Mouse (Mus musculus) erythroblast, embryonic 14.5 days (primary cell): ENCODE measurements around the gene Cd180.

Source experiments
- GATA1 ChIP-seq: IDR thresholded peaks from 2 replicates; pipeline ENCODE4 v1.6.1; 2012; ENCODE audit warnings: low read length, inconsistent platforms, mixed read lengths
- TAL1 ChIP-seq: IDR thresholded peaks from 3 replicates; pipeline ENCODE4 v1.6.1; 2012; ENCODE audit warnings: low read length, inconsistent platforms, mixed read lengths

GRCm38 (mm10) chr13:102749891-102750290 lies 56.5 kb downstream of the Cd180 start:
- TF ChIP-seq TAL1 (no peak), GATA1 (no peak)
